Mouse (Mus musculus): ENCODE measurements at regions not wholly inside any gene's neighbourhood (a gene's known extent, or its start where the extent isn't known, plus 50 kb on each side); places are given as distances from the start of the nearest gene placed in this dataset.

DNA sequence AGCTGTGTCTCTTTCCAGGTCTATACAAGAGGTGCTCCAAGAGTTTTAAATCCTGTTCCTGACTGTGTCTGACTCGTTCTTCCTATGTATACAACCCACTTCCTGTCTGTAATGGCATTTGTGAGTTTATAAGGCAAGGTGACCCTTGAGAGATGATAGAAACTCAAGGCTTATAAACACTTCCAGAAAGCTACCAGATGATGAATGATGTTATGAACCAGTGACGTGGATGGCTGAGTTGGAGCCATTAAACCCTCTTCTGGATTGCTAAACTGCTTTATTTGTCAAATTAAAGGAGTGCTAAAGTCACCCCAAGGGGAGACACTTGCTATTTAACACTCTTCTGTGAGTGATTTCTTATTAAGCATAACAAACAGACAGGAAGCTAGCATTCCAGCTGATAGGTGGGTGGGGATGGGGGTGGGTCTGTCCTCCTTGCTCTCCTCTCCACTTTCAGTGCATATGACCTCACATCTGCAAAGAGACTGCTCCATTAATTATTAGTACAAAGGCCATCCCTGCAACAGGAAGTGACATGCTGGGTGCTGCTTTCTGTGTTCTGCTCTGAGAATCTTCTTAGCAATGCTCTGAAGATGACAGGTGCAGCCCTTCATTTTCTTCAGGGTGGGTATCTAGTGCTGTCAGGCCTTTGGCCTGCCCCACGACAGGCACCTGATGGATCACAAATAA is 58.2 kb upstream of the Kl start:
- Histone ChIP-seq H3K4me3 (ENCODE audit: low read depth, low read length) (no peak overlapping the region), H3K4me1 (ENCODE audit: insufficient read depth, low read depth, low read length) (no peaks in the 10 kb centered on the region), H3K9me3 (ENCODE audit: low read length) (no peaks in the 10 kb centered on the region), H3K9ac (replicated peaks; ENCODE audit: low read depth) (no peak overlapping the region), H3K4me2 (replicated peaks; ENCODE audit: low read depth, low read length) (no peak overlapping the region), H3K27ac (ENCODE audit: low read length) (no peak overlapping the region), H3K36me3 (ENCODE audit: insufficient read depth, low read length) (no peaks in the 10 kb centered on the region), H3K27me3 (replicated peaks; ENCODE audit: insufficient read depth, low read length) (no peaks in the 10 kb centered on the region)
- WGBS = 16% methylated on average over 3 of the region's 3 CpGs
- peak; percentile 35; the same call in 1 of the 2 replicates for ATAC-seq
- DNase-seq (ENCODE audit: low spot score) = peak; percentile 31
- TF ChIP-seq EP300 (IDR thresholded peaks at IDR 0.05) = no peak
- TF ChIP-seq CTCF (IDR thresholded peaks at IDR 0.05) = no peak

DNA sequence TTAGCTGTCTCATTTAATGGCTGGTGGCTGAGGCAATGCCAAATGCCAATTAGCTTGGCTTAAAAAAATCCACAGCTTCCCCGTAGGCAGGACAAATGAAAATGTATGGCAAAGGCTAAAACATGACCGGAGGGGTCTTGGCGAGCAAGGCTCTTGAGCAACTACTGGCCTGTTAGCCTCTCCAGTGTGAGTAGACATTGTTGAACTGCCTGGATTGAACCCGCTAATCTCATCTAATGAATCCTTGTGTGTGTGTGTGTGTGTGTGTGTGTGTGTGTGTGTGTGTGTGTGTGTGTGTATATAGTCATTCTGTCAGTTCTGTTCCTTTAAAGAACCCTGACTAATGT is 57.7 kb upstream of the Kl start:
- H3K4me3 ChIP-seq (ENCODE audit: low read depth, low read length) = no peak overlapping the region
- no peak; the same call in 1 of the 2 replicates for ATAC-seq
- H3K36me3 ChIP-seq (ENCODE audit: insufficient read depth, low read length) = no peaks in the 10 kb centered on the region
- TF ChIP-seq EP300 (IDR thresholded peaks at IDR 0.05) (no peak), CTCF (IDR thresholded peaks at IDR 0.05) (no peak)
- no peak overlapping the region for H3K9ac ChIP-seq (replicated peaks; ENCODE audit: low read depth)
- H3K9me3 ChIP-seq (ENCODE audit: low read length) = no peaks in the 10 kb centered on the region
- 55% methylated on average over 4 of the region's 4 CpGs for WGBS
- no peaks in the 10 kb centered on the region for H3K4me1 ChIP-seq (ENCODE audit: insufficient read depth, low read depth, low read length)
- H3K27me3 ChIP-seq (replicated peaks; ENCODE audit: insufficient read depth, low read length) = no peaks in the 10 kb centered on the region
- H3K4me2 ChIP-seq (replicated peaks; ENCODE audit: low read depth, low read length) = no peak overlapping the region
- H3K27ac ChIP-seq (ENCODE audit: low read length) = no peak overlapping the region
- DNase-seq (ENCODE audit: low spot score) = no peak

GRCm38 (mm10) chr5:150901661-150902060 is 50.7 kb upstream of the Kl start:
- H3K27ac ChIP-seq (ENCODE audit: low read length) = no peak overlapping the region
- no peaks in the 10 kb centered on the region for H3K36me3 ChIP-seq (ENCODE audit: insufficient read depth, low read length)
- no peaks in the 10 kb centered on the region for H3K4me1 ChIP-seq (ENCODE audit: insufficient read depth, low read depth, low read length)
- ATAC-seq (no peak), DNase-seq (ENCODE audit: low spot score) (no peak)
- H3K4me2 ChIP-seq (replicated peaks; ENCODE audit: low read depth, low read length) = no peak overlapping the region
- no peaks in the 10 kb centered on the region for H3K27me3 ChIP-seq (replicated peaks; ENCODE audit: insufficient read depth, low read length)
- H3K4me3 ChIP-seq (ENCODE audit: low read depth, low read length) = no peak overlapping the region
- H3K9ac ChIP-seq (replicated peaks; ENCODE audit: low read depth) = no peak overlapping the region
- WGBS = 84% methylated on average over 3 of the region's 3 CpGs
- TF ChIP-seq CTCF (IDR thresholded peaks at IDR 0.05) = no peak
- no peak for TF ChIP-seq EP300 (IDR thresholded peaks at IDR 0.05)
- H3K9me3 ChIP-seq (ENCODE audit: low read length) = no peaks in the 10 kb centered on the region
